Mouse (Mus musculus) ES-CJ7 (cell line): Measurements from ENCODE around the gene Inip.

Experiments
- DNase-seq: peaks from one replicate; pipeline ENCODE4 v3.0.0; 2011; ENCODE audit warnings: low read depth, low spot score

The Inip gene

GRCm38 (mm10) chr4:59801489-59801888, at the start of gene Inip:
Gene Inip (minus strand): TSS chr4:59801589.
- no peak for DNase-seq

GRCm38 (mm10) chr4:59850181-59850580, 48.8 kb upstream of the Inip start:
- DNase-seq: peak; percentile 63

GRCm38 (mm10) chr4:59847447-59847846, 46.1 kb upstream of the Inip start:
- no peak for DNase-seq

- DNase-seq: no peak
Observed at GRCm38 (mm10) chr4:59845245-59845637, 43.9 kb upstream of the Inip start.

GRCm38 (mm10) chr4:59844460-59845244, 43.3 kb upstream of the Inip start:
- no peak for DNase-seq

GRCm38 (mm10) chr4:59837659-59838058, 36.3 kb upstream of the Inip start:
- DNase-seq: no peak

GRCm38 (mm10) chr4:59832810-59833209, 31.4 kb upstream of the Inip start:
- no peak for DNase-seq

- no peak for DNase-seq
Observed at GRCm38 (mm10) chr4:59831038-59831437, 29.6 kb upstream of the Inip start.

GRCm38 (mm10) chr4:59829072-59829471, 27.7 kb upstream of the Inip start:
- no peak for DNase-seq

GRCm38 (mm10) chr4:59826381-59826780, 25.0 kb upstream of the Inip start:
- DNase-seq: no peak

GRCm38 (mm10) chr4:59825634-59826033, 24.2 kb upstream of the Inip start:
- DNase-seq: no peak

- DNase-seq: no peak
Observed at GRCm38 (mm10) chr4:59824860-59825259, 23.5 kb upstream of the Inip start.

- DNase-seq: no peak
Observed at GRCm38 (mm10) chr4:59823470-59823869, 22.1 kb upstream of the Inip start.

- DNase-seq: no peak
Observed at GRCm38 (mm10) chr4:59822119-59822518, 20.7 kb upstream of the Inip start.

- DNase-seq: no peak
Observed at GRCm38 (mm10) chr4:59821516-59821915, 20.1 kb upstream of the Inip start.

- no peak for DNase-seq
Observed at GRCm38 (mm10) chr4:59819477-59820022, 18.2 kb upstream of the Inip start.

GRCm38 (mm10) chr4:59819054-59819472, 17.7 kb upstream of the Inip start:
- DNase-seq: no peak

- no peak for DNase-seq
Observed at GRCm38 (mm10) chr4:59818498-59818897, 17.1 kb upstream of the Inip start.

- no peak for DNase-seq
Observed at GRCm38 (mm10) chr4:59817790-59818189, 16.4 kb upstream of the Inip start.

- no peak for DNase-seq
Observed at GRCm38 (mm10) chr4:59816477-59816876, 15.1 kb upstream of the Inip start.

GRCm38 (mm10) chr4:59816016-59816415, 14.6 kb upstream of the Inip start:
- DNase-seq: no peak

- DNase-seq: no peak
Observed at GRCm38 (mm10) chr4:59815121-59815810, 13.9 kb upstream of the Inip start.

- DNase-seq: no peak
Observed at GRCm38 (mm10) chr4:59814094-59814493, 12.7 kb upstream of the Inip start.
